Mouse (Mus musculus) central nervous system, embryonic 14 days (tissue): ENCODE measurements around the gene Spopl. TPM values are rescaled to one million over a fixed set of nuclear protein-coding genes. Genes with fewer than 3 reads are reported as not detected.

ENCODE experiments used
- polyA plus RNA-seq: library from polyadenylated mRNA; depleted of rRNA; stranded (reverse); fragments of >200 nt; gene quantifications from 2 replicates; pipeline ENCODE4 v1.2.3, GENCODE M21; 2012; rRNA removed

Gene Spopl
- polyA plus RNA-seq = 7.9 and 8.3 TPM in 2 replicates

DNA sequence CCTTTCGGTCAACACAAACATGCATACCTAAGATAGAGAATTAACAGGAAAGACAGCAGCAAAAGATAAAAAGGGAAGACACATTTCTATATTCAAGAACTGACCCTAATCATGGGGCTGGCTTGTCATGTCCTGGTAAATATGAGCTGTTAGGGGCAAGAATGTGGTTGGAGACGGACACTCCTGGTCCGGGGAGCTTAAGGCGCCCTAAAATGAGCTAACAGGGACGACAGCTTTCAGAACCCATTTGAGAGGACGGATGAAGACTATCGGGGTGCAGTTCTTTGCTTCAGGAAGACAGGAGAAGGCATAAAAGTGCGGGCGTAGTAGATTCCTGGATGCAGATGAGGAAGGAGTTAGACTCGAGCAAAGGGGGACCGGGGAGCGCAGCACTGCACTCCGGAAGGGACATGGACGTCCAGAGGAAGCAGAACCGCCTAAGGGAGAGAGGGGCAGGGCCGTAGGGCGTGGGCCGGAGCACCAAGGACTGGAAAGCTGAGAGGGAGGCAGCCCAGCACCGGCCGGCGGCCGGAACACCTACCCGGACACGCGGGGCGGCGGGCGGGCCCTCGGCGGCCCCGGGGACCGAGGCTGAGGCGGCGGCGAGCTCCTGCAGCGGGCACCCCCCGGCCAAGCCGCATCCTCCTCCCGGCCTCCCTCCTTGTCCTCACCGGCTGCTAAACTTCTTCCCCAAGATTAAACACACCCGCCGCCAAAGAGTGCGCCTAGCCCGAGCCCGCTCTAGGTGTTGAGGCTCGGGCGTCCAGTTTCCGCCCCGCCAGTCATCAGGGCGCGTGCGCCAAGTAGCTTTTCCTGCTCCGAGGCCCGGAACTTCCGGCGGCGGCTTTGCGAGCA, at the start of gene Spopl:
Gene Spopl (minus strand): TSS at position 805 of the 855 bp plus-strand sequence.

